Mouse (Mus musculus) MEL (cell line): ENCODE results near the gene Kmt2a. TPM values are rescaled to one million over a fixed set of nuclear protein-coding genes. Genes with fewer than 3 reads are reported as not detected.

Source experiments
- DNase-seq: peaks from one replicate; pipeline ENCODE4 v3.0.0; 2011; ENCODE audit warnings: low read depth, low spot score
- H3K27ac ChIP-seq: 2 replicates; pipeline ENCODE4 v1.5.1; 2012; ENCODE audit warnings: low read depth, mild to moderate bottlenecking, control low read depth, low read length, moderate library complexity; ENCODE audit not compliant: control insufficient read depth
- H3K27me3 ChIP-seq, 2 experiments: fragments of 150-350 bp in 1 of 2; sonication (generic) in 1 of 2; 2 replicates each; pipeline ENCODE4 v1.6.1; 2012; ENCODE audit warnings: low read length in 2 of 2, mild to moderate bottlenecking in 2 of 2, improper control_type of control experiment in 1 of 2, moderate library complexity in 1 of 2; ENCODE audit not compliant: insufficient read depth in 2 of 2, control insufficient read depth in 1 of 2
- H3K36me3 ChIP-seq, 2 experiments: 2 replicates each; pipeline ENCODE4 v1.6.1; 2012 to 2014; ENCODE audit warnings: low read length in 2 of 2, improper control_type of control experiment in 1 of 2, inconsistent platforms in 1 of 2, mild to moderate bottlenecking in 1 of 2; ENCODE audit not compliant: insufficient read depth in 2 of 2, control insufficient read depth in 1 of 2
- H3K4me1 ChIP-seq, 2 experiments: fragments of 150-350 bp in 1 of 2; sonication (generic) in 1 of 2; 2 replicates each; pipeline ENCODE4 v1.6.1; 2012; ENCODE audit warnings: low read length in 2 of 2, improper control_type of control experiment in 1 of 2, mild to moderate bottlenecking in 1 of 2; ENCODE audit not compliant: insufficient read depth in 2 of 2, control insufficient read depth in 1 of 2
- H3K4me3 ChIP-seq, 2 experiments: fragments of 150-350 bp in 1 of 2; sonication (generic) in 1 of 2; 2 replicates each; pipeline ENCODE4 v1.5.1; 2012; ENCODE audit warnings: low read depth in 2 of 2, low read length in 2 of 2, mild to moderate bottlenecking in 2 of 2, moderate library complexity in 2 of 2, control low read depth in 1 of 2, improper control_type of control experiment in 1 of 2; ENCODE audit not compliant: control insufficient read depth in 1 of 2, insufficient read depth in 1 of 2
- H3K79me2 ChIP-seq: 2 replicates; pipeline ENCODE4 v1.6.1; 2012; ENCODE audit warnings: mild to moderate bottlenecking, low read length, moderate library complexity; ENCODE audit not compliant: control insufficient read depth, poor library complexity, insufficient read depth
- H3K9ac ChIP-seq: 2 replicates; pipeline ENCODE4 v1.6.1; 2012; ENCODE audit warnings: low read depth, mild to moderate bottlenecking, control low read depth, low read length, moderate library complexity; ENCODE audit not compliant: control insufficient read depth, poor library complexity, severe bottlenecking
- H3K9me3 ChIP-seq: fragments of 150-350 bp; sonication (generic); replicated peaks from 2 replicates; pipeline ENCODE4 v1.6.1; 2012; ENCODE audit warnings: mild to moderate bottlenecking, low read length, improper control_type of control experiment, moderate library complexity; ENCODE audit not compliant: insufficient read depth
- CHD2 ChIP-seq: IDR thresholded peaks from 2 replicates; pipeline ENCODE4 v1.6.1; 2011; ENCODE audit warnings: low read length, improper control_type of control experiment
- EP300 ChIP-seq, 2 experiments: IDR thresholded peaks; 2 replicates each; pipeline ENCODE4 v1.6.1; 2011; ENCODE audit warnings: improper control_type of control experiment in 2 of 2, low read length in 2 of 2, low read depth in 1 of 2, mild to moderate bottlenecking in 1 of 2
- ETS1 ChIP-seq: IDR thresholded peaks from 2 replicates; pipeline ENCODE4 v1.6.1; 2012; ENCODE audit warnings: low read depth, mild to moderate bottlenecking, inconsistent platforms, low read length, improper control_type of control experiment, moderate library complexity
- GABPA ChIP-seq: IDR thresholded peaks from 2 replicates; pipeline ENCODE4 v1.6.1; 2012; ENCODE audit warnings: low read depth, mild to moderate bottlenecking, inconsistent platforms, low read length, improper control_type of control experiment, moderate library complexity
- GATA1 ChIP-seq: IDR thresholded peaks from 2 replicates; pipeline ENCODE4 v1.6.1; 2011; ENCODE audit warnings: low read depth, low read length, improper control_type of control experiment
- KAT2A ChIP-seq: conservative IDR thresholded peaks from 2 replicates; pipeline ENCODE4 v1.6.1; 2012; ENCODE audit warnings: low read depth, low read length, improper control_type of control experiment, inconsistent platforms
- MAFK ChIP-seq: IDR thresholded peaks from 2 replicates; pipeline ENCODE4 v1.6.1; 2011; ENCODE audit warnings: low read depth, mild to moderate bottlenecking, low read length, improper control_type of control experiment, borderline replicate concordance
- MEF2A ChIP-seq: IDR thresholded peaks from 2 replicates; pipeline ENCODE4 v1.6.1; 2014; ENCODE audit warnings: low read depth, mild to moderate bottlenecking, inconsistent platforms, low read length, improper control_type of control experiment; ENCODE audit not compliant: poor library complexity, insufficient replicate concordance, severe bottlenecking; ENCODE audit errors: extremely low read depth
- MXI1 ChIP-seq: IDR thresholded peaks from 2 replicates; pipeline ENCODE4 v1.6.1; 2011; ENCODE audit warnings: mild to moderate bottlenecking, low read depth, low read length, improper control_type of control experiment
- MYB ChIP-seq: IDR thresholded peaks from 2 replicates; pipeline ENCODE4 v1.6.1; 2011; ENCODE audit warnings: mild to moderate bottlenecking, low read depth, low read length, improper control_type of control experiment
- MYC ChIP-seq: IDR thresholded peaks from 2 replicates; pipeline ENCODE4 v1.6.1; 2011; ENCODE audit warnings: low read depth, mild to moderate bottlenecking, low read length, improper control_type of control experiment, moderate library complexity
- NELFE ChIP-seq: IDR thresholded peaks from 2 replicates; pipeline ENCODE4 v1.6.1; 2011; ENCODE audit warnings: low read depth, low read length, improper control_type of control experiment
- NRF1 ChIP-seq: IDR thresholded peaks from 2 replicates; pipeline ENCODE4 v1.6.1; 2014; ENCODE audit warnings: low read depth, mild to moderate bottlenecking, inconsistent platforms, low read length, improper control_type of control experiment, moderate library complexity; ENCODE audit not compliant: poor library complexity, insufficient read depth, severe bottlenecking
- POLR2AphosphoS2 ChIP-seq: IDR thresholded peaks from 2 replicates; pipeline ENCODE4 v1.6.1; 2011; ENCODE audit warnings: low read length, improper control_type of control experiment
- RCOR1 ChIP-seq: IDR thresholded peaks from 2 replicates; pipeline ENCODE4 v1.6.1; 2012; ENCODE audit warnings: low read depth, mild to moderate bottlenecking, inconsistent platforms, low read length, improper control_type of control experiment
- SIN3A ChIP-seq: IDR thresholded peaks from 2 replicates; pipeline ENCODE4 v1.6.1; 2012; ENCODE audit warnings: low read length, improper control_type of control experiment, inconsistent platforms
- TAL1 ChIP-seq: IDR thresholded peaks from 2 replicates; pipeline ENCODE4 v1.6.1; 2012; ENCODE audit warnings: mild to moderate bottlenecking, inconsistent platforms, low read length, moderate library complexity, mixed read lengths
- TCF12 ChIP-seq: IDR thresholded peaks from 2 replicates; pipeline ENCODE4 v1.6.1; 2014; ENCODE audit warnings: low read depth, mild to moderate bottlenecking, inconsistent platforms, low read length, improper control_type of control experiment, moderate library complexity
- UBTF ChIP-seq: IDR thresholded peaks from 2 replicates; pipeline ENCODE4 v1.6.1; 2012; ENCODE audit warnings: low read depth, mild to moderate bottlenecking, inconsistent platforms, low read length, improper control_type of control experiment, moderate library complexity, borderline replicate concordance; ENCODE audit not compliant: insufficient read depth
- USF1 ChIP-seq: IDR thresholded peaks from 2 replicates; pipeline ENCODE4 v1.6.1; 2014; ENCODE audit warnings: low read depth, mild to moderate bottlenecking, inconsistent platforms, low read length, improper control_type of control experiment, moderate library complexity
- USF2 ChIP-seq, 2 experiments: IDR thresholded peaks; 2 replicates each; pipeline ENCODE4 v1.6.1; 2011 to 2012; ENCODE audit warnings: improper control_type of control experiment in 2 of 2, low read length in 2 of 2, borderline replicate concordance in 1 of 2, inconsistent platforms in 1 of 2, low read depth in 1 of 2, mild to moderate bottlenecking in 1 of 2; ENCODE audit not compliant: insufficient read depth in 1 of 2
- ZC3H11A ChIP-seq: IDR thresholded peaks from 2 replicates; pipeline ENCODE4 v1.6.1; 2012; ENCODE audit warnings: low read depth, mild to moderate bottlenecking, inconsistent platforms, low read length, improper control_type of control experiment
- ZKSCAN1 ChIP-seq: IDR thresholded peaks from 2 replicates; pipeline ENCODE4 v1.6.1; 2012; ENCODE audit warnings: low read depth, mild to moderate bottlenecking, inconsistent platforms, low read length, improper control_type of control experiment, moderate library complexity
- ZMIZ1 ChIP-seq: IDR thresholded peaks from 2 replicates; pipeline ENCODE4 v1.6.1; 2012; ENCODE audit warnings: low read depth, mild to moderate bottlenecking, inconsistent platforms, low read length, improper control_type of control experiment, moderate library complexity
- ZNF384 ChIP-seq: IDR thresholded peaks from 2 replicates; pipeline ENCODE4 v1.6.1; 2012; ENCODE audit warnings: low read depth, mild to moderate bottlenecking, inconsistent platforms, low read length, improper control_type of control experiment
- polyA plus RNA-seq, 2 experiments: library from polyadenylated mRNA; stranded (reverse) in 1 of 2; unstranded in 1 of 2; fragments of >175 nt in 1 of 2; fragments of >200 nt in 1 of 2; gene quantifications; 2 replicates each; pipeline versions ENCODE4 v1.2.1 to v1.2.4; 2012; ENCODE audit warnings: low replicate concordance in 2 of 2, low read depth in 1 of 2; ENCODE audit not compliant: insufficient read length in 2 of 2, insufficient read depth in 1 of 2, missing spikeins in 1 of 2
- total RNA-seq: library from RNA; depleted of rRNA; stranded (reverse); fragments of 300-350 nt; gene quantifications from 2 replicates; pipeline ENCODE4 v1.2.3, GENCODE M21; 2012

Kmt2a gene
- total and polyA plus RNA-seq, 3 experiments: 4.7 to 27.3 (median 11.7) TPM

- TF ChIP-seq MXI1: peak; percentile 20; the same call in 1 of the 2 replicates
- TF ChIP-seq GABPA: no peak
- TF ChIP-seq POLR2AphosphoS2: no peak
- no peak for TF ChIP-seq NELFE
- no peak for TF ChIP-seq USF1
- no peak for TF ChIP-seq MAFK
- no peak for TF ChIP-seq ZC3H11A
- TF ChIP-seq UBTF: no peak
- peak; percentile 69 for TF ChIP-seq TCF12
Observed at GRCm38 (mm10) chr9:44905620-44906019, 24.5 kb upstream of the Kmt2a start (continued).

- H3K27ac ChIP-seq: no peak overlapping the region
- peaks cover 0 to 14% of the 10 kb centered on the region in 2 experiments; a peak in 2 of 4 replicates for H3K36me3 ChIP-seq
- H3K79me2 ChIP-seq: no peaks in the 10 kb centered on the region
- H3K9me3 ChIP-seq: no peaks in the 10 kb centered on the region
- TF ChIP-seq ETS1: peak; percentile 51; the same call in 1 of the 2 replicates
- TF ChIP-seq GATA1: peak; percentile 31; the same call in 1 of the 2 replicates
- TF ChIP-seq TAL1: peak; percentile 73
- TF ChIP-seq TCF12: 0 out of 2 replicates have a peak, but pooled peaks have one; percentile 39
- no peak for TF ChIP-seq SIN3A
- TF ChIP-seq USF2 (IDR thresholded peaks at IDR 0.05; ENCODE audit: borderline replicate concordance in 1 of 2, insufficient read depth in 1 of 2, low read depth in 1 of 2, low read length in 2 of 2): no peak
- TF ChIP-seq RCOR1: peak; percentile 53; the same call in 1 of the 2 replicates
- TF ChIP-seq EP300 (IDR thresholded peaks at IDR 0.05; ENCODE audit: low read depth in 1 of 2, low read length in 2 of 2): peak in 1 of 2 experiments; percentile 52; a peak in 2 of 4 replicates
- H3K27me3 ChIP-seq: no peaks in the 10 kb centered on the region
- DNase-seq: peak; percentile 78
- no peak overlapping the region for H3K9ac ChIP-seq
- no peak overlapping the region for H3K4me3 ChIP-seq
- H3K4me1 ChIP-seq: peaks cover 9 to 20% of the 10 kb centered on the region in 2 experiments
Observed at GRCm38 (mm10) chr9:44904964-44905363, 23.9 kb upstream of the Kmt2a start.

GRCm38 (mm10) chr9:44903856-44904255 is 22.8 kb upstream of the Kmt2a start:
- no peak for TF ChIP-seq MYB
- no peak for TF ChIP-seq TCF12
- no peak for TF ChIP-seq MEF2A
- no peak for TF ChIP-seq CHD2
- TF ChIP-seq SIN3A: no peak
- TF ChIP-seq ZMIZ1: no peak
- TF ChIP-seq UBTF: no peak
- no peak for TF ChIP-seq MYC
- TF ChIP-seq KAT2A: no peak
- TF ChIP-seq ZNF384: no peak
- TF ChIP-seq NRF1: no peak
- no peak for TF ChIP-seq GABPA
- no peak for TF ChIP-seq ZKSCAN1
- no peak for TF ChIP-seq USF1
- no peak for TF ChIP-seq POLR2AphosphoS2
- peaks cover 9 to 20% of the 10 kb centered on the region in 2 experiments for H3K4me1 ChIP-seq

More at GRCm38 (mm10) chr9:44903856-44904255, 22.8 kb upstream of the Kmt2a start:
- H3K36me3 ChIP-seq: peaks cover 0 to 14% of the 10 kb centered on the region in 2 experiments; a peak in 2 of 4 replicates
- H3K79me2 ChIP-seq: no peaks in the 10 kb centered on the region
- H3K27ac ChIP-seq: no peak overlapping the region
- H3K9me3 ChIP-seq: no peaks in the 10 kb centered on the region
- no peaks in the 10 kb centered on the region for H3K27me3 ChIP-seq
- no peak for DNase-seq
- no peak overlapping the region for H3K9ac ChIP-seq
- H3K4me3 ChIP-seq: no peak overlapping the region
